Mouse (Mus musculus) splenic B cell, adult 2 months (primary cell): ENCODE results near the gene Hcn2.

ENCODE experiments used
- DNase-seq: peaks from one replicate; pipeline ENCODE4 v3.0.0-alpha.2; 2011; ENCODE audit warnings: low read depth, low spot score
- H3K27me3 ChIP-seq: 2 replicates; pipeline ENCODE4 v1.6.1; 2012; ENCODE audit warnings: mild to moderate bottlenecking, low read length, moderate library complexity, mixed read lengths; ENCODE audit not compliant: control insufficient read depth, poor library complexity, insufficient read depth, severe bottlenecking
- H3K36me3 ChIP-seq: 2 replicates; pipeline ENCODE4 v1.6.1; 2012; ENCODE audit warnings: mild to moderate bottlenecking, low read length, moderate library complexity, mixed read lengths; ENCODE audit not compliant: control insufficient read depth, poor library complexity, insufficient read depth, severe bottlenecking

Hcn2 gene

DNA sequence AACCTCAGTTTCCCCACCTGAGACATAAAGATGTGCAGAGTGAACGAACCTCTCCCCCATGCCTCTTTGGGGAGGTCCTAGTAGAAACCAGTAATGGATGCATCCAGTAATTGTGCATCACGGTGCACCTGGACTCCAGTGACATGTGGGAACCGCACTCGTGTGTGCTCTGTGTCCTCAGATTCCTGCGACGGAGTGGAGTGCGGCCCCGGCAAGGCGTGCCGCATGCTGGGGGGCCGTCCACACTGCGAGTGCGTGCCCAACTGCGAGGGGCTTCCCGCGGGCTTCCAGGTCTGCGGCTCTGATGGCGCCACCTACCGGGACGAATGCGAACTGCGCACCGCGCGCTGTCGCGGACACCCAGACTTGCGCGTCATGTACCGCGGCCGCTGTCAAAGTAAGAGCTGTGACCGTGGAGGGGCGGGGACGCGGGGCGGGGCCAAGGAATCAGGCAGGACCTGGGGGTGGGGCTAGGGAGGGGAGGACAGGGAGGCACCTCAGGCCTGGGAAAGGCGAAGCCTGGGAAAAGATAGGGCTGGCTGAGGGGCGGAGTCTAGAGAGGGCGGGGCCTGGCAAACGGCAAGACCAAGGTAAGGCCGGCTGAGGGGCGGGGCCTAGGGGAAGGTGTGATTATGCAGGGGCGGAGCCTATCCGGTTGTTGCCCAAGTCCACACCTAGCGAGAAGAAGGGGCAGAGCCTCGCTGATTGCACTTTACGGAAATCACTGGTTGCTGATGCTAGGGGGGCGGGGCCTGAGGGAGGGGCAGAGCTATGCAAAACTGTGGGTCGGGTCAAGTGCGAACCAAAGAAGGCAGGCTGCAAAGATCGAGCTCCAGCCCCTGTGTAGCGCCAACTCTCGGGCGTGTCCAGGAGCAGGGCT lies 63.6 kb downstream of the Hcn2 start:
- H3K27me3 ChIP-seq, result no peaks in the 10 kb centered on the region
- peak; percentile 98 for DNase-seq
- H3K36me3 ChIP-seq, result no peaks in the 10 kb centered on the region

DNA sequence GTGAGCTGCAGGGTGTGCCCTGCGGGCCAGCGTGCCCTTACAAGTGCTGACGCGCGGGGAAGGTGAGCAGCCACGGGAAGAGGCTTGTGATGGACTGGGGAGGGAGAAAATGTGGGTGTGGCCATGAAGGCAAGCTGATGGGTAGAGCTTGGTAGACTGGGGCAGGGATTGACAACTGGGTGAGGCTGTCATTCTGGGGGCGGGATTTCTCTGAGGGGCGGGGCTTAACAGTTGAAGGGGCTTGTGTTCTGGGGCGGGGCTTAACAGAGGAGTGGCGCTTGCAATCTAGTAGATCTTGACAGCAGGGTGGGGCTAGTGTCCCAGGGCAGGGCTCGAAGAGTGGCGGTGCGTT lies 64.2 kb downstream of the Hcn2 start:
- no peaks in the 10 kb centered on the region for H3K36me3 ChIP-seq
- DNase-seq, result peak; percentile 92
- H3K27me3 ChIP-seq, result no peaks in the 10 kb centered on the region

DNA sequence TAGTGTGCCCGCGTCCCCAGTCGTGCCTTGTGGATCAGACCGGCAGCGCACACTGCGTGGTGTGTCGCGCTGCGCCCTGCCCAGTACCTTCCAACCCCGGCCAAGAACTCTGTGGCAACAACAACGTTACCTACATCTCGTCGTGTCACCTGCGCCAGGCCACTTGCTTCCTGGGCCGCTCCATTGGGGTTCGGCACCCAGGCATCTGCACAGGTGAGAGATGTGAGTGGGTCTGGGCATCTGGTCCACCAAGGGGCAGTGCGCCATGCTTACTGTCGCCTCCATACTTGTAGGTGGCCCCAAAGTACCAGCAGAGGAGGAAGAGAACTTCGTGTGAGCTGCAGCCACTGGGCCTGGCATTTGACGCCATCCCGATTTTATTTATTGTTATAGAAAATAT lies 64.7 kb downstream of the Hcn2 start:
- Histone ChIP-seq H3K36me3 (no peaks in the 10 kb centered on the region), H3K27me3 (no peaks in the 10 kb centered on the region)
- DNase-seq, result no peak

DNA sequence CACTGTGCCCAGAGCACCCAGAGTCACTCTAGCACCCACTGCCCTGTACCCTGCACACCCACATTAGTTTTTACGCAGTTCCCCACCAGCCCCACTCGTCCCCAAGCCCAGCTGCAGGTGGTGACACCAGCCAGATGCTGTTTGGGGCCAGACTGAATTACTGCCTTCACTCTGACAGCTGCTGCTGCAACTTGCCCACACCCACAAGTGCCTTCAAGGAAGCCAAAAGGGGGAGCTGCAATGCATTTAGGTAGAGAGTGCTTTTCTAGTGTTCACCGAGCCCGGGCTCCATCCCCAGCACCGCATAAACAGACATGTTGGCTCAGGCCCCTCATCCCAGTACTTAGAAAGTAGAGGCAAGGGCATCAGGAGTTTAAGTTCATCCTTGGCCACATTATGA lies 65.5 kb downstream of the Hcn2 start:
- H3K36me3 ChIP-seq, result no peaks in the 10 kb centered on the region
- no peaks in the 10 kb centered on the region for H3K27me3 ChIP-seq
- DNase-seq, result no peak

DNA sequence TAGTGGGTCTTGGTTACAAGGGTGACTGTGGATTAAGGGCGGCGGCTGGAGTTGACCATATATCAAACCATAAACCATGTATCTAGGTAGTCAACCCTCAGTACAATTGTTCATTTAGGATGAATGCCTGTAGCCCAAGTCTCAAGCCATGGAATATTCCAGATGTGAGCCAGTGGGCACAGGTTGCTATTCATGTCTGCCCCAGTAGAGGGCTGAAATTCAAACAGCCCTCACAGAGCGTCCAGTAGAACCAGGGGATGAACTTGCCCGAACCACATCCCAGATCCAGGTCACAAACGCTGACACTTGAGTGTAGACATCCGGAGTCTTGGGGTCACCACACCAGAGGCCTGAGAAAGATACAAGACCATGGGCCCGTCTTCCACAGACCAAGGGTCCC lies 66.6 kb downstream of the Hcn2 start:
- no peak for DNase-seq
- no peaks in the 10 kb centered on the region for H3K36me3 ChIP-seq
- H3K27me3 ChIP-seq, result no peaks in the 10 kb centered on the region

DNA sequence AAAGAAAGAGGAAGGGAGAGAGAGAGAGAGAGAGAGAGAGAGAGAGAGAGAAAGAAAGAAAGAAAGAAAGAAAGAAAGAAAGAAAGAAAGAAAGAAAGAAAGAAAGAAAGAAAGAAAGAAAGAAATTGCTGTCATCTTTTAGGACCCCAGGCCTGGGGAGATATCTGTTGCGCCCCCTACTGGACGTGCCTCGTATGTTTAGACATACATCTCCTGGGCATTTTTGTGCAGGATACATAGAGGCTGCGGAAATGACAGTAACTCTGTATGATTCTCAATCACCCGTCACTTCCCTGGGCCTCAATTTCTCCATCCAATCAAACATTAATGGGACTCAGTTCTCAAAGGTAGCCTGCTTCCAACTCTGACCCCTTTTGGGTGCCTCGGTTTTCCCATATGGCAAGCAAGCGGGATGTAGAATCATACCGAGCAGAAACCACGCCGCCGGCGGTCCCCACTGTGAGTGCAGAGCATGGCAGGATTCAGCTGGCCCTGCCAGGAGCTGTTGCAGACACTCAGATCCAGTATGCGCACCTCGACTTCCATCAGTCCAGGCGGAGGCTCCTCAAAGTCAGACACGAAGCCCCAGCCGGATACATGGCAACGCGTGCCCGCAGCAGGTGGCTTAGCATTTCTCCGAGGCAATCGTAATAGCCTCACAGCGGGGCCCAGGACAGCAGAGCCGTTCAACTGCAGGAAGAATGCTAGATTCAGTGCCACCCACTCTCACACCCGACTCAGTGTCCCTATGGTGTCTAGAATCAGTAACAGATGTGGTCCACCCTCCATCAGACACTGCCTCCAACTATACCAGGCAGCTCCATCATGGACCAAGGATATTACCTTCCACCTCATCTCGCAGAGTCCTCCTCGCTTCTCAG lies 67.7 kb downstream of the Hcn2 start:
- DNase-seq, result peak; percentile 70
- no peaks in the 10 kb centered on the region for H3K36me3 ChIP-seq
- no peaks in the 10 kb centered on the region for H3K27me3 ChIP-seq
